Mouse (Mus musculus): ENCODE results near the gene Spata3. TPM values are rescaled to one million over a fixed set of nuclear protein-coding genes. Genes with fewer than 3 reads are reported as not detected.
"Not testable (repeated sequence)": the region's sequence is repeated elsewhere in the genome, so short reads cannot be mapped to it uniquely, and the experiment has no call there.

The Spata3 gene
- polyA plus RNA-seq, 1 experiment from 2014 or later: not detected

DNA sequence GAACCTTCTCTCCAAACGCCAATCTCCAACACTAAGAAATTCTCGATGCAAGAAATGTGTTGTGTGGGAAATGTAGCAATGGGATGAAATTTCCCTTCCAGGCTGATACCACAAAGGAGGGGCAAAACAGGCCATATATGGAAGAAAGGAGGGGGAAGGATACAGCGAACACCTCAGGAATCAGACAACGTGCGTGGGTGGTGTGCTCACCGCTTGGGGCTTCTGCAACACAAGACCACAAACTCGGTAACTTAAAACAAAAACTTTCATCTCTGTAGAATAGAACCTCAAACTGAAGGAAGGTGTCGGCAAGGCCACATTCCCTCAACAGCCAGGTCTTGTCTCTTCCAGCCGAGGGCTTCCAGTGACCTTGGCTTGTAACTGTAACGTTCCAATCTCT is 11.1 kb upstream of the Spata3 start:
- Histone ChIP-seq H3K4me1 (ENCODE audit: control insufficient read depth, insufficient read depth, low read length) (no peaks in the 10 kb centered on the region), H3K9ac (replicated peaks; ENCODE audit: low read length) (no peak overlapping the region), H3K4me2 (ENCODE audit: low read depth, low read length) (no peak overlapping the region), H3K4me3 (ENCODE audit: low read depth, low read length) (no peak overlapping the region), H3K36me3 (replicated peaks; ENCODE audit: control insufficient read depth, insufficient read depth, low read depth, low read length) (no peaks in the 10 kb centered on the region), H3K27ac (replicated peaks; ENCODE audit: low read depth, low read length) (no peak overlapping the region), H3K27me3 (ENCODE audit: control insufficient read depth, insufficient read depth, low read length) (no peaks in the 10 kb centered on the region), H3K9me3 (replicated peaks; ENCODE audit: control insufficient read depth, low read length) (no peaks in the 10 kb centered on the region)
- no peak for ATAC-seq (replicated peaks; ENCODE audit: insufficient number of reproducible peaks, low FRiP score, low TSS enrichment, low read depth)
- DNase-seq (ENCODE audit: low spot score): no peak
- WGBS: 85% methylated on average over 10 of the region's 10 CpGs

DNA sequence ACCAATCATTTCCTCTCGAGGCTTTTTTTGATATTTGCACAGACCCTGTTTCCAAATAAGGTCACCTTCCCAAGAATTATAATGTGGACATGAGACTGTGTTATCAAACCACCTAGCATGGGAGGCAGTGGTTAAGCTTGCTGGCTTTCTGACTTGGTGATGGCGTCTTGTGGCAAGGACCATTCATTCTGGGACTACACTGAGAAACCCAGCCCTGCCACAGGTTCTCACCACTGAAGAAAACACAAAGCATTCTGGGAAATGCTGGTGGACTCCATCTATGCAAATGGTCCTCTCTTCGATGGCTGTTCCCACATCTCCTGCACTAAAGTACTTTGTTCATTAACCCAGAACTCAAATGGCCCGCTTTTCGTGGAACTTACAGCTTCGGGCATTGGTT is 10.6 kb upstream of the Spata3 start:
- Histone ChIP-seq H3K9me3 (replicated peaks; ENCODE audit: control insufficient read depth, low read length) (no peaks in the 10 kb centered on the region), H3K9ac (replicated peaks; ENCODE audit: low read length) (no peak overlapping the region), H3K4me2 (ENCODE audit: low read depth, low read length) (no peak overlapping the region), H3K36me3 (replicated peaks; ENCODE audit: control insufficient read depth, insufficient read depth, low read depth, low read length) (no peaks in the 10 kb centered on the region), H3K27ac (replicated peaks; ENCODE audit: low read depth, low read length) (no peak overlapping the region), H3K4me1 (ENCODE audit: control insufficient read depth, insufficient read depth, low read length) (no peaks in the 10 kb centered on the region), H3K27me3 (ENCODE audit: control insufficient read depth, insufficient read depth, low read length) (no peaks in the 10 kb centered on the region), H3K4me3 (ENCODE audit: low read depth, low read length) (no peak overlapping the region)
- ATAC-seq (replicated peaks; ENCODE audit: insufficient number of reproducible peaks, low FRiP score, low TSS enrichment, low read depth) (no peak), DNase-seq (ENCODE audit: low spot score) (no peak)
- WGBS: 88% methylated on average over 6 of the region's 6 CpGs

DNA sequence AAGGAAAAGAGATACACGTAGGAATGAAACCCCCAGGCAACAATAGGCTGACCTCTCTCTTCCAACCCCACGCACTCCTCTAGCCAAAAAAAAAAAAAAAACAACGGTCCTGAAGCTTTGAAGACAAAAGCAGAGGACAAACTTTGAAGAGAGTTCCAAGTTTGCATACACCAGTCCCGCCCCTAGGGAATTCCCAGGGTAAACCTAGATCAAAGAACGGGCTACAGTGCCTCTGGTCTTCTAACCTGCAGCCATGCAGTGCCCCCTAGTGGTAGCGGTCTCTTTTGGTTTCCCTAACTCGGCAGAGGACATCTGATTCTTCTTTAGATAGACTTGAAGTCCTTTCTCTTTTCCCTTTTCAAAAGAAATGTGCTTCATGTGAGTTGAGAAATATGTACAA is 8.8 kb upstream of the Spata3 start:
- H3K4me3 ChIP-seq (ENCODE audit: low read depth, low read length): no peak overlapping the region
- no peak overlapping the region for H3K4me2 ChIP-seq (ENCODE audit: low read depth, low read length)
- no peaks in the 10 kb centered on the region for H3K4me1 ChIP-seq (ENCODE audit: control insufficient read depth, insufficient read depth, low read length)
- H3K27me3 ChIP-seq (ENCODE audit: control insufficient read depth, insufficient read depth, low read length): no peaks in the 10 kb centered on the region
- H3K9ac ChIP-seq (replicated peaks; ENCODE audit: low read length): no peak overlapping the region
- H3K36me3 ChIP-seq (replicated peaks; ENCODE audit: control insufficient read depth, insufficient read depth, low read depth, low read length): no peaks in the 10 kb centered on the region
- H3K9me3 ChIP-seq (replicated peaks; ENCODE audit: control insufficient read depth, low read length): no peaks in the 10 kb centered on the region
- no peak overlapping the region for H3K27ac ChIP-seq (replicated peaks; ENCODE audit: low read depth, low read length)
- ATAC-seq (replicated peaks; ENCODE audit: insufficient number of reproducible peaks, low FRiP score, low TSS enrichment, low read depth) (peak; percentile 70; the same call in 1 of the 2 replicates), DNase-seq (ENCODE audit: low spot score) (peak; percentile 97)
- WGBS: 1% methylated on average over 7 of the region's 7 CpGs

DNA sequence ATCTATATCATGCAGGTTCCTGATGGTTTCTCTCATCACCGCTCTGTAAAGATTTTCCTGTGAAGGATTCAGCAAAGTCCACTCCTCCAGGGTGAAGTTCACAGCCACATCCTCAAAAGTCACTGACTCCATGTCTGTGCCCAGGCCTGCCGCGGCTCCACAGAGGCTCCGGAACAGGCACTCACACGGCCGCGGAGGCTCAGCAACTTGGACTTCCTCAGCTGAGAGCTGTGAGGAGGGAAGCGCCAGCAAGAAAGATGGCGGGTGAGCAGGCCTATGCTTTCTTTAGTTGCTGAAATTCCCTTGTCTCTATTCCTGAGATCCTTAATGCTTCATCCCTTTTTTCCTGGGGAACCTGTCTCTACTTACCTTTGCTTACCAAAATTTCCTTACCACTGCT is 858 bp upstream of the Spata3 start:
- H3K4me3 ChIP-seq (ENCODE audit: low read depth, low read length); H3K4me1 ChIP-seq (ENCODE audit: control insufficient read depth, insufficient read depth, low read length); ATAC-seq (replicated peaks; ENCODE audit: insufficient number of reproducible peaks, low FRiP score, low TSS enrichment, low read depth); DNase-seq (ENCODE audit: low spot score); H3K9ac ChIP-seq (replicated peaks; ENCODE audit: low read length); H3K27ac ChIP-seq (replicated peaks; ENCODE audit: low read depth, low read length); H3K36me3 ChIP-seq (replicated peaks; ENCODE audit: control insufficient read depth, insufficient read depth, low read depth, low read length); H3K9me3 ChIP-seq (replicated peaks; ENCODE audit: control insufficient read depth, low read length); H3K27me3 ChIP-seq (ENCODE audit: control insufficient read depth, insufficient read depth, low read length); H3K4me2 ChIP-seq (ENCODE audit: low read depth, low read length): not testable (repeated sequence)
- 95% methylated on average over 9 of the region's 9 CpGs for WGBS

DNA sequence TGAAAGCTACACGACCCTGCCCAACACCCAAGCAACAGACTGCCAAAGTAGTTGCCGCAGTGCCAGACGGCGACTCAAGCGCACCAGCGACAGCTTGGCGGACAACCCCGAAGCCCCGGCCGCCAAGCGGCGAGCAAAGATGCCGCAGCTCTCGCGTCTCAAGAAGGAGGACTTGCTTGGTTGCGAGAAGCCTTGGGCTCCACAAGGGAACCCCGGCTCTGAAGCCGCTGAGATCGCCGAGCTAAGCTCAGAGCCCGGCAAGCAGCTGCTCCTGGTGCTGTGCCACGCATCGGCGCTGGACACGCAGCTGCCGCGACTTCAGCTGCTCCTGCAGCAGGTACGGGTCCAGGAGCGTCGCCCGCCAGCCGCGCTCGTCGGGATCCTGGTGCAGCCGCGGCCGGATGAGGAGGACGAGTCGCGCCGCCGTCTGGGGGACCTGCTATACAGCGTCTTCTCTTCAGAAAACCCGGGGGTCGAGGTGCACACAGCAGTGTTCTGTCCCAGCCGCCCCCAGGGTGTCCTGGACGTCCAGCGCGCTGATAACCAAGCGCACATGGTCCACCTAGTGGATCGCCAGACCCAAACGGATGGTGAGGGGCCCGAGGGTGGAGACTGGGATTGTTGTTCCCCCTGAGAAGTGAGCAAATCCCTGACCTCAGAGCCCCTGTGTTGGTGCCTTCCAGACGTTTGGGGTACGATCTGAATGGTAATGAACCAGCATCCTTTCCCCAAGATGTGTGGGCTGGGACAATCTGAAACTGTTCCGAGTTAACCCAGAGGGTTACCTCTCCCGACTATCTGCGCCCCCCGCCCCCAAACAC is 1.8 kb downstream of the Spata3 start:
- 4% methylated on average over 60 of the region's 60 CpGs for WGBS
- H3K27ac ChIP-seq (replicated peaks; ENCODE audit: low read depth, low read length): no peak overlapping the region
- peak overlapping the region; percentile 55 for H3K9ac ChIP-seq (replicated peaks; ENCODE audit: low read length)
- no peaks in the 10 kb centered on the region for H3K4me1 ChIP-seq (ENCODE audit: control insufficient read depth, insufficient read depth, low read length)
- ATAC-seq (replicated peaks; ENCODE audit: insufficient number of reproducible peaks, low FRiP score, low TSS enrichment, low read depth) (0 out of 2 replicates have a peak, but pooled peaks have one; percentile 50), DNase-seq (ENCODE audit: low spot score) (peak; percentile 77)
- H3K27me3 ChIP-seq (ENCODE audit: control insufficient read depth, insufficient read depth, low read length): peaks cover 7% of the 10 kb centered on the region
- H3K4me2 ChIP-seq (ENCODE audit: low read depth, low read length): peak overlapping the region; percentile 90
- H3K36me3 ChIP-seq (replicated peaks; ENCODE audit: control insufficient read depth, insufficient read depth, low read depth, low read length): no peaks in the 10 kb centered on the region
- no peaks in the 10 kb centered on the region for H3K9me3 ChIP-seq (replicated peaks; ENCODE audit: control insufficient read depth, low read length)
- peak overlapping the region; percentile 40 for H3K4me3 ChIP-seq (ENCODE audit: low read depth, low read length)

DNA sequence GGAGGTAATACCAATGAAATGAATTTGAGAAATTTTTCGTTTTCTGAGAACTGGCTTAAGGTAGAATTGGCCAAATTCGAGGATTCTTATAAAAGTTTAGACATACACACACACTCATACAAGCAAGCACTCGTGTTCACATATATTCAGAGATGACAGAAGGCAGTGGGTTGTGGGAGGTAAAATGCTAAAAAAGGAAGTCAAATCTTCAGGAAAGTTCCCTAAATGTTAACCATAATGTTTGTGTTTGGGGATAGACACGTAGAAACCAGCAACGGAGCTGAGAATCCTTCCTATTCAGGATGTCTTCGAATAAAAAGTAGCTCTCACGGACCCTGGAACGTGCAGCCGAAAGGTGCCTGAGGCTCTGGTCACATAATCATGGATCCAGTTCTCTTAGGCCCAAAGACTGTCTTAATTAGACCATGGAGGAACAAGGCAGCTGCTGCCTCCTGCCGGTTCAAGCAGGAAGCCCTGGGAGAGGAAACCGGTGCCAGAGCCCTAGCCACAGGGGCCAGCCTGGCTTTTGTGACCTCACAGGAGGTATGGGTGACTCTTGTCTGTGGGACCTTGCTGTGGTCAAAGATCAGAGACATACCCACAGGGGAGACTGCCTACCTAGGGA is 4.9 kb downstream of the Spata3 start:
- WGBS: 65% methylated on average over 11 of the region's 11 CpGs
- H3K4me2 ChIP-seq (ENCODE audit: low read depth, low read length): no peak overlapping the region
- ATAC-seq (replicated peaks; ENCODE audit: insufficient number of reproducible peaks, low FRiP score, low TSS enrichment, low read depth) (no peak), DNase-seq (ENCODE audit: low spot score) (no peak)
- H3K27ac ChIP-seq (replicated peaks; ENCODE audit: low read depth, low read length): no peak overlapping the region
- no peaks in the 10 kb centered on the region for H3K36me3 ChIP-seq (replicated peaks; ENCODE audit: control insufficient read depth, insufficient read depth, low read depth, low read length)
- H3K4me3 ChIP-seq (ENCODE audit: low read depth, low read length): no peak overlapping the region
- H3K27me3 ChIP-seq (ENCODE audit: control insufficient read depth, insufficient read depth, low read length): peaks cover 7% of the 10 kb centered on the region
- no peak overlapping the region for H3K9ac ChIP-seq (replicated peaks; ENCODE audit: low read length)
- no peaks in the 10 kb centered on the region for H3K9me3 ChIP-seq (replicated peaks; ENCODE audit: control insufficient read depth, low read length)
- H3K4me1 ChIP-seq (ENCODE audit: control insufficient read depth, insufficient read depth, low read length): no peaks in the 10 kb centered on the region

DNA sequence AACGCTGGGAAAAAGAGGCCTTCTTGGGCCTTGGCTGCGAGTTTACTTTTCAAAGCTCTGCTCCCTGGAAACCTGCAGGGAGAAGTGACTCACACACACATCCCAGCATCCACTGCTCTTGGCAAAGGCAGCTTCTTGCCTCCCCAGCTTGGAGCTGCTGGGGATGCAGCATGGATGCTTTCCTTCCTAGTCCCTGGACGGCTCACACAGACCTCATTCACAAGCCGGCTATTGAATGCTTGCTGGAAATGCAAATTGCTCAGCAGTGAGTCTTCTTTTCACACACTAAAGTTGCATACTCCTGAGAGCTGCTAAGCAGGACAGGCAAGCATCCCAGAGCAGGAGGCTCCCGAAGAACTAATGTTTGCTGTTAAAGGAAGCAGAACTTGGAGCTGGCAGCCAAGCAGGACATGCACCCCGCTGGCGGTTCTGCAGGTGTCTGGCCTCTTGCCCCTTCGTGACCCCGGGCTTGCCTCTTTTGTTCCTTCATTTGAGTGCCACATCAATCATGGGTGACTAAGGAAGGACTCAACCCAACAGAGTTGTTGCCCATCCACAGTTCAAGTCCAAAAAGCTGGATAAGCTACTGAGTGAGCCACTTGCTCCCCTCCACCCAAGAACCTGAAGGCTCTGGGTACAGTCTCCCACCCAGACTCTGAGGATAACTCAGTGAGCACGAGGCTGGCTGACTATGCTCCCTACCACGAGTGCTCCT is 15.8 kb downstream of the Spata3 start:
- Histone ChIP-seq H3K27ac (replicated peaks; ENCODE audit: low read depth, low read length) (no peak overlapping the region), H3K4me3 (ENCODE audit: low read depth, low read length) (no peak overlapping the region), H3K4me1 (ENCODE audit: control insufficient read depth, insufficient read depth, low read length) (no peaks in the 10 kb centered on the region), H3K27me3 (ENCODE audit: control insufficient read depth, insufficient read depth, low read length) (no peaks in the 10 kb centered on the region), H3K9me3 (replicated peaks; ENCODE audit: control insufficient read depth, low read length) (no peaks in the 10 kb centered on the region), H3K36me3 (replicated peaks; ENCODE audit: control insufficient read depth, insufficient read depth, low read depth, low read length) (no peaks in the 10 kb centered on the region), H3K9ac (replicated peaks; ENCODE audit: low read length) (no peak overlapping the region), H3K4me2 (ENCODE audit: low read depth, low read length) (no peak overlapping the region)
- ATAC-seq (replicated peaks; ENCODE audit: insufficient number of reproducible peaks, low FRiP score, low TSS enrichment, low read depth): no peak
- no peak for DNase-seq (ENCODE audit: low spot score)
- WGBS: 10% methylated on average over 11 of the region's 11 CpGs
